Mouse (Mus musculus): ENCODE measurements around the gene Olfr672.
"Not testable (repeated sequence)": the region's sequence is repeated elsewhere in the genome, so short reads cannot be mapped to it uniquely, and the experiment has no call there.

Olfr672 gene

GRCm38 (mm10) chr7:105001929-105002328 is at the start of gene Olfr672:
TSS of gene Olfr672 (minus strand) at chr7:105002029.
- no peak for DNase-seq (ENCODE audit: low read depth, low spot score)

GRCm38 (mm10) chr7:105033836-105034235 is 32.0 kb upstream of the Olfr672 start:
- DNase-seq (ENCODE audit: low read depth, low spot score): not testable (repeated sequence)

DNA sequence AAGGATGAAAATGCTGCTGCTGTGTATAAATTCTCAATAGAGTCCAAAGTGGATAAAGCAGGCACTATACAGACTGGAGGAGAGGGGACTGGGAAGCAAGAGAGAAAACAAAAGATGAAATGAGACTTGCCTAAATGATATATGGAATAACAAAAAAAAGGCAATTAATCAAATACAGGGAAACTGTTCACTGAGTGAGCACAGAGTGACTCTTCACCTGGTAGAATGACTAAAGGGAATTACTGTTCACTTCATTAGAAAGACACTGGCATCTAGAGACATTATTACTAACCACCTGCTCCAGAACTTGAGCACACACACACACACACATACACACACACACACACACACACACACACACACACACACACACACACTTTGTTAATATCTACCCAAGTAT is 30.6 kb upstream of the Olfr672 start, which contains the start of gene Olfr676:
Olfr676 (plus strand) TSS at position 301 of the 400 bp plus-strand sequence.
- DNase-seq (ENCODE audit: low read depth, low spot score): no peak

DNA sequence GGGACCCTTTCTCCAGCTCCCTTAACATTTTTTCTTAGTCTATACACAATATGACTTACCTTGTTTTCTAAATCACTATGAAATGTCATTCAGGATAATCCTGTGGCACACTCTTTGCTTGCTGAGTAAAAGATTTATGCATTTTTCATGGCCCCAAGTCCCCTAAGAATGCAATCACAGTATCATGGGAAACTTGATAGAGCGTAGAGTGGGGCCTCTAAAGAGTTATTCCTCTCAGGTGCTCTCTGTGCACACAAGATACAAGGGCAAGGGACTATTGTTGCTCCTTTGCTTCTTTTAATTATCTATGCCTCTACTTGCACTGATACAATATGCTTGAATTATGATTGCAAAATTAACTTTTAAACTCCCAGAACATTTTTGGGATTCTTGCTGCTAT is 26.5 kb upstream of the Olfr672 start, which contains the start of gene Olfr675:
Olfr675 (minus strand) TSS at position 101 of the 400 bp plus-strand sequence.
- DNase-seq (ENCODE audit: low read depth, low spot score): no peak

- no peak for DNase-seq (ENCODE audit: low read depth, low spot score)
Observed at GRCm38 (mm10) chr7:105022530-105022929, 20.7 kb upstream of the Olfr672 start.

DNA sequence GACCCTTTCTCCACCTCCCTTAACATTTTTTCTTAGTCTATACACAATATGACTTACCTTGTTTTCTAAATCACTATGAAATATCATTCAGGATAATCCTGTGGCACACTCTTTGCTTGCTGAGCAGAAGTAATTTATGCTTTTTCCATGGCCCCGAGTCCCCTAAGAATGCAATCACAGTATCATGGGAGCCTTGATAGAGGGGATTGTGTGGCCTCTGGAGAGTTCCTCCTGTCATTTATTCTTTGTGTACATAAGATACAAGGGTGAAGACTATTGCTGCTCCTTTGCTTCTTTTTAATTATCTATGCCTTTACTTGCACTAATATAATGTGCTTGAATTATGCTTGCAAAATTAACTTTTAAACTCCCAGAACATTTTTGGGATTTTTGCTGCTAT is 22.8 kb downstream of the Olfr672 start, which contains the start of gene Olfr671:
Olfr671 (minus strand) TSS at position 101 of the 400 bp plus-strand sequence.
- no peak for DNase-seq (ENCODE audit: low read depth, low spot score)

DNA sequence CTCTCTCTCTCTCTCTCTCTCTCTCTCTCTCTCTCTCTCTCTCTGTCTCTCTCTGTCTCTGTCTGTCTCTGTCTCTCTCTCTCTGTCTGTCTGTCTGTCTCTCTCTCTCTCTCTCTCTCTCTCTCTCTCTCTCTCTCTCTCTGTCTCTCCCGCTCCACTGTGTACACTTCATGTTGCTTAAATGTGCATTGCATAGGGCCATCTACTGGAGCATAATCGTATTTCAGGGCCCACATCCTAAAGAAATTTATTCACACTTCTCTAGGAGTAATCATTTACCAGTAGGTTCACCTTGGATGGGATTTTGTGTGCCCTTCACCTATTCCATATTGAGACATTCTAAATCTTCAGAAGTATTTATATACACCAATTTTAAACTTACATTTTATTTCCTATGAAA is 29.3 kb downstream of the Olfr672 start:
- not testable (repeated sequence) for DNase-seq (ENCODE audit: low read depth, low spot score)

DNA sequence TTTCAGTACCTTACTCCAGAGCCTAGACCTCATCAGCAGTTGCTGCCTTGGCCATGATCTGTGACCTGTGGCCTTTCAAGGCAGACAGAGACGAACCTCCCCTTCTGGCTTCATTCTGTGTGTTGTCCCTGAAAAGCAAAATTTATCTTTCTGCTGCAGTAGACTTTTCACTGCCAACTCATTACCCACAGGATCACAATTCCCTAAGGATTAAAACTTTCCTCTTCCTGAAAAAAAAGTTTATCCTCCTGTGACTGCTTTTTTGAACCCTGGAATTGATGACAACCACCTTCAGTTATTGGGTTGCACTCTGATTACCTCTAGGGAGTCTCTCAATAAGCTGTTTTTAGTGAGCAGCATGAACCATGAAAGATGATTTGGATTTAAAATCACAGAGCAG is 39.3 kb downstream of the Olfr672 start, which contains the start of gene Olfr670:
Olfr670 (minus strand) TSS at position 101 of the 400 bp plus-strand sequence.
- no peak for DNase-seq (ENCODE audit: low read depth, low spot score)

DNA sequence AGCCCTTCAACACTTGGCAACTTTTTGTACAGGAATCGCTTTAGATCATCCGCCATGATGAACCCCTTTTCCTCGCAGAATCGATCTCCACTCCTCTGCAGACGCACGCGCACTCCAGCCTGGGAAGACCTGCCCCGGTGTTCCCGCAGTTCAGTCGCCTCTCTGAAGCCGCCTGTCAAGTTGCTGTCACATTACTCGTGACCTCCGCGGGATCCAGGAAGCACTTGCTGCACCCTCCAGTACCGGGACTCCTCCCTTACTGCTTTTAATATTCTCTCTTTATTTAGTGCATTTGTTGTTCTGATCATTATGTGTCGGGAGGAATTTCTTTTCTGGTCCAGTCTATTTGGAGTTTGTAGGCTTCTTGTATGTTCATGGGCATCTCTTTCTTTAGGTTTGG is 51.6 kb downstream of the Olfr672 start:
- DNase-seq (ENCODE audit: low read depth, low spot score): not testable (repeated sequence)
